Mouse (Mus musculus) neural tube, embryonic 11.5 days (tissue): ENCODE measurements around the gene Mybph. TPM values are rescaled to one million over a fixed set of nuclear protein-coding genes. Genes with fewer than 3 reads are reported as not detected.

Source experiments
- ATAC-seq: fragments of 200-750 bp; cut with Nextera tagmentation; 2 replicates; pipeline ENCODE4 v1.8.0; 2017; ENCODE audit warnings: moderate number of reproducible peaks, mild to moderate bottlenecking, moderate TSS enrichment, moderate library complexity; ENCODE audit not compliant: insufficient read depth, low FRiP score, low TSS enrichment
- DNase-seq: peaks from one replicate; pipeline ENCODE4 v3.0.0-alpha.2; 2015; ENCODE audit warnings: low spot score
- H3K27ac ChIP-seq: fragments of 300-500 bp; sonication (generic); 2 replicates; pipeline ENCODE4 v1.5.1; 2014; ENCODE audit warnings: low read depth, mild to moderate bottlenecking, low read length
- H3K27me3 ChIP-seq: fragments of 300-500 bp; sonication (generic); 2 replicates; pipeline ENCODE4 v1.6.1; 2014; ENCODE audit warnings: mild to moderate bottlenecking, low read length, mixed read lengths; ENCODE audit not compliant: control insufficient read depth, insufficient read depth
- H3K36me3 ChIP-seq: fragments of 300-500 bp; sonication (generic); 2 replicates; pipeline ENCODE4 v1.6.1; 2014; ENCODE audit warnings: mild to moderate bottlenecking, low read length, moderate library complexity, mixed read lengths; ENCODE audit not compliant: control insufficient read depth, insufficient read depth
- H3K4me1 ChIP-seq: fragments of 300-500 bp; sonication (generic); 2 replicates; pipeline ENCODE4 v1.6.1; 2014; ENCODE audit warnings: low read length, mixed read lengths; ENCODE audit not compliant: control insufficient read depth, insufficient read depth
- H3K4me2 ChIP-seq: fragments of 300-500 bp; sonication (generic); 2 replicates; pipeline ENCODE4 v1.6.1; 2014; ENCODE audit warnings: low read depth, mild to moderate bottlenecking, moderate library complexity
- H3K4me3 ChIP-seq: fragments of 300-500 bp; sonication (generic); 2 replicates; pipeline ENCODE4 v1.5.1; 2014; ENCODE audit warnings: low read depth, low read length
- H3K9ac ChIP-seq: fragments of 300-500 bp; sonication (generic); 2 replicates; pipeline ENCODE4 v1.6.1; 2014; ENCODE audit warnings: mild to moderate bottlenecking, low read length
- H3K9me3 ChIP-seq: fragments of 300-500 bp; sonication (generic); 2 replicates; pipeline ENCODE4 v1.6.1; 2016; ENCODE audit warnings: low read length; ENCODE audit not compliant: control insufficient read depth
- WGBS: fragments of 180-500 bp; shearing (Covaris S2); extraction: QIAGEN DNeasy Blood & Tissue Kit; methylation state at CpG from one replicate; pipeline ENCODE4 v1.1.7; 2014; 5-methylcytosine and 5-hydroxymethylcytosine counted together
- polyA plus RNA-seq: library from polyadenylated mRNA; unstranded; fragments of >200 nt; fragmentation: Nextera tagmentation; extraction: Ambion mirVana; gene quantifications from 2 replicates; pipeline ENCODE4 v1.2.1, GENCODE M21; 2014

The Mybph gene
- polyA plus RNA-seq, 1 experiment from 2014 or later, result 17.7 TPM

GRCm38 (mm10) chr1:134168985-134169697 lies 24.1 kb upstream of the Mybph start:
- no peak overlapping the region for H3K27ac ChIP-seq
- H3K4me2 ChIP-seq, result no peak overlapping the region

GRCm38 (mm10) chr1:134173081-134173480 lies 20.2 kb upstream of the Mybph start:
- Histone ChIP-seq H3K4me2 (no peak overlapping the region), H3K36me3 (no peaks in the 10 kb centered on the region), H3K9ac (no peak overlapping the region), H3K4me1 (no peaks in the 10 kb centered on the region), H3K27ac (no peak overlapping the region), H3K4me3 (no peak overlapping the region), H3K9me3 (no peaks in the 10 kb centered on the region), H3K27me3 (no peaks in the 10 kb centered on the region)
- no peak for DNase-seq
- no peak for ATAC-seq
- 79% methylated on average over 7 of the region's 7 CpGs for WGBS

More at GRCm38 (mm10) chr1:134168985-134169697, 24.1 kb upstream of the Mybph start:
- no peaks in the 10 kb centered on the region for H3K4me1 ChIP-seq
- 87% methylated on average over 8 of the region's 8 CpGs for WGBS
- H3K4me3 ChIP-seq, result no peak overlapping the region
- no peak for DNase-seq
- H3K27me3 ChIP-seq, result no peaks in the 10 kb centered on the region
- H3K36me3 ChIP-seq, result no peaks in the 10 kb centered on the region
- H3K9ac ChIP-seq, result no peak overlapping the region
- H3K9me3 ChIP-seq, result no peaks in the 10 kb centered on the region
- no peak for ATAC-seq

- no peak for ATAC-seq
These were observed 15.3 kb upstream of the Mybph start for GRCm38 (mm10) chr1:134177976-134178375.

GRCm38 (mm10) chr1:134182025-134182424 lies 11.2 kb upstream of the Mybph start, which contains the start of gene Chil1:
TSS of gene Chil1 (plus strand) at chr1:134182176.
- Histone ChIP-seq H3K27ac (no peak within 1 kb of the TSS), H3K9ac (no peak within 1 kb of the TSS), H3K4me1 (no peaks in the 10 kb centered on the region), H3K27me3 (no peaks in the 10 kb centered on the region), H3K4me2 (no peak within 1 kb of the TSS), H3K36me3 (no peaks in the 10 kb centered on the region), H3K4me3 (no peak within 1 kb of the TSS), H3K9me3 (no peaks in the 10 kb centered on the region)
- DNase-seq (no peak), ATAC-seq (no peak)
- WGBS, result 64% methylated on average over 4 of the region's 4 CpGs

More at GRCm38 (mm10) chr1:134177976-134178375, 15.3 kb upstream of the Mybph start:
- Histone ChIP-seq H3K9me3 (no peaks in the 10 kb centered on the region), H3K4me3 (no peak overlapping the region), H3K4me1 (no peaks in the 10 kb centered on the region), H3K9ac (no peak overlapping the region), H3K27me3 (no peaks in the 10 kb centered on the region), H3K27ac (no peak overlapping the region), H3K4me2 (no peak overlapping the region), H3K36me3 (no peaks in the 10 kb centered on the region)
- DNase-seq, result no peak
- 87% methylated on average over 5 of the region's 5 CpGs for WGBS

- ATAC-seq (no peak), DNase-seq (no peak)
- Histone ChIP-seq H3K4me1 (peaks cover 4% of the 10 kb centered on the region; the same call in 1 of the 2 replicates), H3K4me3 (no peak overlapping the region), H3K27ac (no peak overlapping the region), H3K4me2 (no peak overlapping the region), H3K9ac (no peak overlapping the region), H3K27me3 (no peaks in the 10 kb centered on the region), H3K9me3 (no peaks in the 10 kb centered on the region), H3K36me3 (no peaks in the 10 kb centered on the region)
- 89% methylated on average over 4 of the region's 4 CpGs for WGBS
These were observed 9.2 kb upstream of the Mybph start for GRCm38 (mm10) chr1:134184089-134184488.

GRCm38 (mm10) chr1:134188217-134188616 lies 5.0 kb upstream of the Mybph start:
- H3K4me1 ChIP-seq, result peaks cover 9% of the 10 kb centered on the region; the same call in 1 of the 2 replicates
- no peaks in the 10 kb centered on the region for H3K9me3 ChIP-seq
- H3K27me3 ChIP-seq, result no peaks in the 10 kb centered on the region
- H3K4me2 ChIP-seq, result no peak overlapping the region
- H3K9ac ChIP-seq, result no peak overlapping the region
- H3K27ac ChIP-seq, result no peak overlapping the region
- WGBS, result 87% methylated on average over 5 of the region's 5 CpGs
- DNase-seq (no peak), ATAC-seq (no peak)
- H3K36me3 ChIP-seq, result no peaks in the 10 kb centered on the region
- H3K4me3 ChIP-seq, result no peak overlapping the region

GRCm38 (mm10) chr1:134188989-134189729 lies 4.1 kb upstream of the Mybph start:
- H3K36me3 ChIP-seq, result no peaks in the 10 kb centered on the region
- peaks cover 10% of the 10 kb centered on the region; the same call in 1 of the 2 replicates for H3K4me1 ChIP-seq
- no peak overlapping the region for H3K27ac ChIP-seq
- ATAC-seq, result no peak
- no peak overlapping the region for H3K4me2 ChIP-seq
- DNase-seq, result no peak
- H3K9me3 ChIP-seq, result no peaks in the 10 kb centered on the region
- no peak overlapping the region for H3K9ac ChIP-seq
- H3K4me3 ChIP-seq, result no peak overlapping the region
- H3K27me3 ChIP-seq, result no peaks in the 10 kb centered on the region
- WGBS, result 27% methylated on average over 12 of the region's 12 CpGs

GRCm38 (mm10) chr1:134191192-134191591 lies 2.1 kb upstream of the Mybph start:
- no peak for ATAC-seq
- H3K9ac ChIP-seq, result no peak overlapping the region
- H3K9me3 ChIP-seq, result no peaks in the 10 kb centered on the region
- H3K27ac ChIP-seq, result no peak overlapping the region
- no peaks in the 10 kb centered on the region for H3K36me3 ChIP-seq
- DNase-seq, result no peak
- H3K4me2 ChIP-seq, result no peak overlapping the region
- 85% methylated on average over 5 of the region's 5 CpGs for WGBS
- H3K4me3 ChIP-seq, result no peak overlapping the region
- H3K4me1 ChIP-seq, result peaks cover 10% of the 10 kb centered on the region; the same call in 1 of the 2 replicates
- no peaks in the 10 kb centered on the region for H3K27me3 ChIP-seq
